Mouse (Mus musculus): ENCODE measurements around the gene Tspan1. TPM values are rescaled to one million over a fixed set of nuclear protein-coding genes. Genes with fewer than 3 reads are reported as not detected.

Tspan1 gene
- total RNA-seq, 1 experiment from 2014 or later, result 7.1 TPM

DNA sequence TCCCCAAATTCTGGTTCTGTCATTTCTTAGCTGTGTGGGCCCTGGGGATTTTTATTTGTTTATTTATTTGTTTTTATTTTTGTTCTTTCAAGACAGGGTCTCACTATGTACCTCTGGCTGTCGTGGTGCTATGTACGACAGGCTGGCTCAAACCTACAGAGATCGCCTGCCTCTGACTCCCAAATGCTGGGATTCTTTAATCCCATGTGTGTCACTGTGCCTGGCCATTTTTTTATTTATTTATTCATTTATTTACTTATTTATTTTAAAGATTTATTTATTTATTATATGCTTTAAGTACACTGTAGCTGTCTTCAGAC is 1.9 kb upstream of the Tspan1 start:
- ATAC-seq (ENCODE audit: extremely low read depth, insufficient number of reproducible peaks, low FRiP score, poor library complexity, severe bottlenecking), result no peak

DNA sequence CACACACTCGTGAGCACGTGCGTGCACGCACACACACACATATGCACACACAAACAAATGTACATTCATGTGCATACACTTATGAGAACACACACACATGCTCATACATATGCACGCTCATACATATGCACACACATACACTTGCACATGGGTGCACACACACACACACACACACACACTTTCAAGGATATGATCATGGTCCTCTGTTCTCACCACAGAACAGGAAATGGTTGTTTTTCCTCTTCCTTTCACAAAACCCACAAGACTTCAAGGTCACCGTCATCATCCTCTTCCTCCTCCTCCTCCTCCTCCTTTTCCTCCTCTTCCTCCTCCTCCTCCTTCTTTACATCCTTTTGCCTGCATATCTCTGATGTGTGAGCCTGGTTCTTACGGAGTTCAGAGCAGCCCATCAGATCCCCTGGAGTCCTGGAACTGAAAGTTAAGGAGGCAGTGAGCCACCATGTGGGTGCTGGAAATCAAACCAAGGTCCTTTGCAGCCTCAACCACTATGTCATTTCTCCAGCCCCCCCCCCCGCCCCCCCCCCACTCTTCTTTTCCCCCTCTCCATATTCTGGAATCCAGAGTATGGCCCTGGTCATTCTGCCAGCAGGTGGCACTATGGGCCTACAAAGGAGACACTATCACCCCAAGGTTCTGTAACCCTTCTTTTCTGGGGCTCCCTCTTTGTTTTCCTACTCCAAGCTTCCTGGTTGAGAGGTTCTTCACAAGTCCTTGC is 1.4 kb upstream of the Tspan1 start:
- ATAC-seq (ENCODE audit: extremely low read depth, insufficient number of reproducible peaks, low FRiP score, poor library complexity, severe bottlenecking), result 0 out of 2 replicates have a peak, but pooled peaks have one; percentile 44

DNA sequence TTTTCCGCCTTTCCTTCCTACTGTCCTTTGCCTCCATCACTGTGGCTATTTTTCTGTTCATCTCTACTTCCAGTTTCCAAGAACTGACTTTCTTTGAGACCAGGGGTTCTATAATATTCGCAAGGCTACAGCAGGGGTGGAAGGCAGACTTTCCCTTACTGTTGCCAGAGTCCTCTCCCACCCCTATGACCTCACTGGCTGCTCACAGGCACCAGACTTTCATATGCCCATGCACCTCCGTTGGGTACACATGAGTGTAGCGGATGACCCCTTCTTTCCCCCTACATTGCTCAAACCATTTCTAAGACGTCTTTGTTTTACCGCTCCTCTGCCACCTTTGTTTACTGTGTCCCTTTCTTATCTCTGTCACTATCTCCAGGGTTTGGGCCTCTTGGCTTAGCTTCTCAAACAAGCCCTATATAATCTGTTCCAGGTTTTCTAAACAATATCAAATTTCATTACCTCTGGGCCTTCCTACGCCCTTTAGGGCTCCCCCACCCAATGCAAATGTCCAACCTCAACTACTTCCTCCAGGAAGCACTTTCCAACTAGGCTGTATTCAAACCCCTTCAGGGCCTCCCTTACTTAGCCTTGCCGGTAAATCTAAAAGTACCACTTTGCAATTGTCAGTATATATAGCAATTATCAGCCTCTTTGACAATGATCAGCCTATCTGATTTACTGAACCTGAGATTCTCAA is 1.5 kb downstream of the Tspan1 start:
- ATAC-seq (ENCODE audit: extremely low read depth, insufficient number of reproducible peaks, low FRiP score, poor library complexity, severe bottlenecking), result no peak

GRCm38 (mm10) chr4:116164759-116165554 is 2.4 kb downstream of the Tspan1 start:
- ATAC-seq (ENCODE audit: extremely low read depth, insufficient number of reproducible peaks, low FRiP score, poor library complexity, severe bottlenecking), result no peak

DNA sequence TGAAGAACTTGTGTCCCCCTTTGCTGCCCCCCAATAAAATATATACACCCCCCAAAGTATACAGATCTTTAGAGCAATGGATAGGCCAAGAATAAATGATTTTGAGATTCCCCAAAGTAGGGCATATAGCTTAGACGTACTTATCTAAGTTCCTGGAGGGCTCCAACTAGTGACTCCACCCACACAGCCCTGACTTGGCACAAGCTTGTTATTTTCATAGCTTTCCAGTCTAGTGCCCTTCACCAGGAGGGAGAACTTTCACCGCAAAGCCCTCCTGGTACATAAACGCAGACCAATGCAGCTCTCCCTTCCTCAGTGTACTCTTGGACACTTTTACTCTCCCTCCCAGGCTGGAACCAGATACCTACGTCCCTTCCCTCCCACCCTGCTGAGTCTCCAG is 5.3 kb downstream of the Tspan1 start:
- no peak for ATAC-seq (ENCODE audit: extremely low read depth, insufficient number of reproducible peaks, low FRiP score, poor library complexity, severe bottlenecking)

DNA sequence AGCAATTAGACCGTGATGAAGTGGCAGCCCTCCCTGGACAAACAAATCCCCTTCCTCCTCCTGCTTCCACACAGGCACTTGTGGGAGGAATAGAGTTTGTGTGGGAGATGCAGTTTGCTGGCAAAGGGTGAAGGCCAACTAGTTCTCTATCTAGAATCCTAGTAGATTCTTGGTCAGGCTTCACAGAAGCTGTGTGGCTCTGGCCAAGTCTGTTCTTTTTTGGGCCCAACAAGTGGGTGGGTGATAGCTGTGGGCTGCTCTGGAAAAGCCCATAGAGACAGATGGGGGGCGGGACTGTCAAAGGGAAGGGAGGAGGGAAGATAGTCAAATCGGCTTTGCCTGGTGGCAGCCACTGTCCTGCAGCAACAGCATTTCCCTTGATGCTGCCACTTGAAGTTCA is 6.6 kb downstream of the Tspan1 start:
- no peak for ATAC-seq (ENCODE audit: extremely low read depth, insufficient number of reproducible peaks, low FRiP score, poor library complexity, severe bottlenecking)

- ATAC-seq (ENCODE audit: extremely low read depth, insufficient number of reproducible peaks, low FRiP score, poor library complexity, severe bottlenecking), result peak; percentile 31; the same call in 1 of the 2 replicates
Measured at GRCm38 (mm10) chr4:116159912-116160311, 7.5 kb downstream of the Tspan1 start.

DNA sequence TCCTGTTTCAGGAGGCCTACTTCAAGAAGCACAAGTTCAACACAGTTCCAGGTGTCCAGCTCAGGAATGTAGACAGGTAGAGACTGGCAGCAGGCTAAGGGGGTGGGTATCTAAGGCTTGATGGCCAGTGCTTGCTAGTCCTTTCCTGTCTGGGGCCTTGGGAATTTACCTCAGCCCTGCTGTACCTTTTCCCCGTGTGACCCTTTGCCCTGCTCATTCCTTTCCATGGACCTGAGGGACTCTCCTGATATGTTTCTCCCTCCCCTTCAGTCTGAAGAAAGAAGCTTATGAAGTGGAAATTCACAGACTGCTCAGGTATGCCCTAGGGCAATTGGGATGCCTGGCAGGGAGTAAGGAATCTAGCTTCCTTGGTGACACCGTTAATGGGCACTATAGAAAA is 9.5 kb downstream of the Tspan1 start:
- no peak for ATAC-seq (ENCODE audit: extremely low read depth, insufficient number of reproducible peaks, low FRiP score, poor library complexity, severe bottlenecking)

- no peak for ATAC-seq (ENCODE audit: extremely low read depth, insufficient number of reproducible peaks, low FRiP score, poor library complexity, severe bottlenecking)
Measured at GRCm38 (mm10) chr4:116152702-116153101, 14.7 kb downstream of the Tspan1 start.

DNA sequence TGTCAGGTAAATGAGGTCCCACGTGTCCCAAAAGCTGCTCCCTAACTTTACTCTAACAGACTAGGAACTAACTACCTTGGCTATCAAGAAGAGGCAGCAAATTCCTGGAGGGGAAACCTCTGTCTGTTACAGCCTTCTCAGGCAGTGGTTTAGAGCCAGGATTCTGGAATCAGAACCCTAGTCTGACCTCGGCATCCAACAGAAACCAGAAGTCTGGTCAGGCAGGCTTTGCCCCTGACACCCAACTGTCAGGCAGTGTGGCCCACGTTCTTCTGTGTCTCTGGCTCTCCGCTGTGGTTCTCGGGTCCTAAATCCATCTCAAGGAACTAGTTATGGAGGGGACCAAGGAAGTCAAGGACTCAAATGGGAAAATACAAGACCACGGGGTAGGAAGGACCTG is 16.2 kb downstream of the Tspan1 start, which contains the start of gene Lurap1:
TSS of gene Lurap1 (minus strand) at position 101 of the 400 bp plus-strand sequence.
- no peak for ATAC-seq (ENCODE audit: extremely low read depth, insufficient number of reproducible peaks, low FRiP score, poor library complexity, severe bottlenecking)

GRCm38 (mm10) chr4:116150862-116151221 is 16.6 kb downstream of the Tspan1 start:
- no peak for ATAC-seq (ENCODE audit: extremely low read depth, insufficient number of reproducible peaks, low FRiP score, poor library complexity, severe bottlenecking)

DNA sequence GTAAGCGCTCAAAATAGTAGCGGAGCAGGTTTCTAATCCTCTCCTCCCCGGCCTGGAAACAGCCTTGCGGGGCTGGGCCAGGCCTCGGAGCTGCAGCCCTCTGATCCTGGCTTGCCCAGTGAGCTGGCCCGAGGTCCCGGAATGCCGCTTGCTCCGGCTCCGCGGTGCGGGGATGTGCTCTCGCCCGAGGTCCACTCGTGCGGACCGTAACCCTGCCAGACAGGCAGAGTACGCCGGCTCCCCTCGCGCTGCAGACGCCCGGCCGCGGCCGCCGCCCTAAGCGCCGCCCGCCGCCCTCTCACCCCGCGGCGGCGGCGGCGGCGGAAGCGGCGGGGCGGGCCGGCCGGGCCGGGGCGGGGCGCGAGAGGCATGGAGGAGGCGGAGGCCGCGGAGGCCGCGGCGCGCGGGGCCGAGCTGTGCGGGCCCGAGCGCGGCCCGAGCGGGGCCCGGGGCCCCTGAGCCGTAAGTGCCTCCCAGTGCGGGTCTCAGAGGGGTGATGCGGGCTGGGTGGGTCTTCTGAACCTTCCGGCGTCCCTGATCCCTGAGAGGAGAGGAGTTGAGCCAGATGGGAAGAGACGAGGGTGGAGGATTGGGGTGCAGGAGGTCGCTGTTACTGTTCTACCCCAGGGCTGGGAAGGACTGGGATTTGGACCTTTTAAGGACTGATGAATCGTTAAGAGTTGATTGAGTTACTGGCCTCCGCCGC is 17.1 kb downstream of the Tspan1 start:
- peak; percentile 47; the same call in 1 of the 2 replicates for ATAC-seq (ENCODE audit: extremely low read depth, insufficient number of reproducible peaks, low FRiP score, poor library complexity, severe bottlenecking)

DNA sequence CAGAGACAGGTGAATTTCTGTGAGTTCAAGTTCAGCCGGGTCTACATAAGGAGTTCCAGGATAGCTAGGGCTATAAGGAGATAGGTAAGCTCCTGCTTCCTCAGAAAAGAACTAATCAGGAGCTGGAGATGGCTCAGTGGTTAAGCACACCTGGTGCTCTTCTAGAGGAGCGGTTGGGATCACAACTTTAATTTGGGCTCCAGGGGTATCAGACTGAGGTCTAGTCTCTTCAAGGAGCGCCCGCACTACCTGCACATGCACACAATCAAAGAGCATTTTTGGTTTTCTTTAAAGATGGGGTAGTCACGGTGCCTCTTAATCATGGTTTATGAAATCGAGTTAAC is 17.6 kb downstream of the Tspan1 start:
- ATAC-seq (ENCODE audit: extremely low read depth, insufficient number of reproducible peaks, low FRiP score, poor library complexity, severe bottlenecking), result no peak

GRCm38 (mm10) chr4:116143891-116144717 is 23.3 kb downstream of the Tspan1 start:
- ATAC-seq (ENCODE audit: extremely low read depth, insufficient number of reproducible peaks, low FRiP score, poor library complexity, severe bottlenecking), result peak; percentile 23

DNA sequence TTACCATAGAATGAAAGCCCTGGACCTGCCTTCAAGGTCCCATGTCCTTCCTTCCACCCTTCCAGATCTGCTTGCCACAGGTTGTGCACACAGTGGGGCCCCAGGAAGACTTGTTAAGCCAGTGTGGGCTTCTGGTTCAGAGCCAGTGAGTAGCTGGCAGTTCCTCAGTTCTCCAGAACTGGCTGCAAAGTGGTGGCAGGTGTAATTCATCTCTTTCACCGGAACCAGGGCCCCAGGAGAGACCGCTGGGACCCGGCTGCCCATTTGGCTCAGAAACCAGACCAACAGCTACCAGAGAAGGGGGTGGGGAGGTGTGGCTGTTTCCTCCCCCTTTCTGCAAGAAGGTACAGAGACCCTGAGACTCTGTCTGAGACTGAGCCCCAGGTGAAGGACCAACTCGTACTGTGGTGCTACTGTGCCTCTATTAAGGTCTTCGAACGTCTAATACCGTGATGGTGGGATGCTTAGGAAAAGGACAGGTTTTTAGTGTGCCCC is 24.0 kb downstream of the Tspan1 start:
- peak; percentile 15; the same call in 1 of the 2 replicates for ATAC-seq (ENCODE audit: extremely low read depth, insufficient number of reproducible peaks, low FRiP score, poor library complexity, severe bottlenecking)

DNA sequence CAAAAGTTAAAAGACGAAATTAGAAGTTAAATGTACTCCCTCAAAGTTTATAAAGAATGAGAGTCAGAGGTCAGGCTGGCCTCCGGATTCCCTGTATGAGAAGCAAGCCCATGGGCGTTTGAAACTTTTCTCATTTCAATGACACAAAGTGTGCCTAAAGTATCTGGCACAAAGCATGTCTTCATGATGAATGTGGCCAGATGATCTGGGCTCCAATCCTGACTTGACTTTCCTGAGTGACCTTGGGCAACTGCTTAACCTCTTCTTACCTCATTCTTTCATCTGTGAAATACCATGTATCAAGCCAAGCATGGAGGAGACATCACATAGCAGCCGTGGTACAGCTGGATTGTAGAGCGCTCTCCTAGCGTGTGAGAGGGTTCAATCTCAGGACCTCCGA is 25.1 kb downstream of the Tspan1 start:
- ATAC-seq (ENCODE audit: extremely low read depth, insufficient number of reproducible peaks, low FRiP score, poor library complexity, severe bottlenecking), result no peak

DNA sequence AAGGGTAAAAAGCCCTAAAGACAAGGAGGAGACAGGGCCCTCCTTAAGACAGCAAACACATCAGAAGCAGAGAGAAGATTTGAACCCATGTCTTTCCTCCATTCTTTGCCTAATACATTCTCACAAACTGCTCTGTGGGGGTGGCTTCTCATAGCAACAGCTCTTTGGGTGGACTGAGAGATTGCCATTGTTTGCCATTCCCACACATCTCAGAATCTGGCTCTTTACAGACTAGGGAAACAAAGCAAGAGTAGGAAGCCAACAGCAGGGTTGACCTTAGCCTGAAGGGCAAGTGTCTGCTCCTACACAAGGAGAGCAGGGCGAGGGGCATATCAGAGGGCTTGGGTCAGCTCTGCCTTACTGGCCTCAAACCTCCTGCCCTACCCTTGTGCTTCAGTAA is 25.7 kb downstream of the Tspan1 start:
- ATAC-seq (ENCODE audit: extremely low read depth, insufficient number of reproducible peaks, low FRiP score, poor library complexity, severe bottlenecking), result no peak

- no peak for ATAC-seq (ENCODE audit: extremely low read depth, insufficient number of reproducible peaks, low FRiP score, poor library complexity, severe bottlenecking)
Measured at GRCm38 (mm10) chr4:116140801-116141574, 26.4 kb downstream of the Tspan1 start.
